Mouse (Mus musculus) monocyte, adult 5-6 weeks (primary cell): ENCODE data around the gene Sox30. TPM values are rescaled to one million over a fixed set of nuclear protein-coding genes. Genes with fewer than 3 reads are reported as not detected.

Source experiments
- total RNA-seq: library from RNA; stranded (forward); fragments of 200-1000, 200-491, 200-594 nt; gene quantifications from 3 replicates; pipeline ENCODE4 v1.2.3, GENCODE M21; 2017

The Sox30 gene
- total RNA-seq, 1 experiment from 2014 or later = not detected

Other genes starting within 250 kb of the Sox30 start
- 148 to 190 TPM (median 173 TPM) in 3 replicates for gene Clint1, start 128.3 kb upstream of the Sox30 start, total RNA-seq
- gene Lsm11, start 35.4 kb upstream of the Sox30 start, total RNA-seq = 2.2 to 3.4 TPM (median 2.6 TPM) in 3 replicates
- gene Thg1l, start 24.8 kb upstream of the Sox30 start, total RNA-seq = 3.8 to 9.2 TPM (median 6.2 TPM) in 3 replicates
- gene Gm12166, start 72.0 kb downstream of the Sox30 start, total RNA-seq = 7.1 to 33.7 TPM (median 17.4 TPM) in 3 replicates
- 7.8 to 13.7 TPM (median 10.7 TPM) in 3 replicates for gene Adam19, start 75.7 kb downstream of the Sox30 start, total RNA-seq
- not detected in 3 replicates for gene Nipal4, start 186.2 kb downstream of the Sox30 start, total RNA-seq